Mouse (Mus musculus) megakaryocyte, embryonic 14.5 days (primary cell): Measurements from ENCODE around the gene Psen2.

Experiments used
- FLI1 ChIP-seq: IDR thresholded peaks from 2 replicates; pipeline ENCODE4 v1.6.1; 2012; ENCODE audit warnings: low read length, inconsistent platforms, mixed read lengths
- GATA1 ChIP-seq: IDR thresholded peaks from 3 replicates; pipeline ENCODE4 v1.6.1; 2012; ENCODE audit warnings: mixed read lengths, low read length, inconsistent platforms, borderline replicate concordance

DNA sequence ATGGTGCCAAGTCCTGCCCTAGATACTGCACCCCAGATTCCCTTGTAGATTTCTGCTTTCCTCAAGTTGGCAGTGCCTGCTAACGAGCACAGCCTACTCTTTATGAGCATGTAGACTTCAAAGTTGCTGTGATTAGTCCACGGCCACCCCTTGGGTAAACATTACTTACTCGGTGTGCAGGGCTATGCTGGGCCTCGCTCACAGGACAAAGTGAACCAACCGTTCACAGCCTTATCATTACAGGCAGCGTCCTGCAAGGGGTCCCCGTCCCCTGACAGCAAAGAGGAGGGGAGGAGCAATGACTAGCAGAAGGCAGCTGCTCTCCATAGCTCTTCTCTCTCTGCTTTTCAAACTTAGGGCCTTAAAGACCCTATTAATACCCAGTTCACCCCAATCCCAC lies 78.5 kb downstream of the Psen2 start:
- no peak for TF ChIP-seq GATA1
- TF ChIP-seq FLI1: no peak
